Mouse (Mus musculus): ENCODE data around the gene Hpgds. TPM values are rescaled to one million over a fixed set of nuclear protein-coding genes. Genes with fewer than 3 reads are reported as not detected.
A peak's percentile ranks its signal among the peaks of the same experiment; 100 is the strongest.

Hpgds gene
- polyA plus RNA-seq, 1 experiment: 1.2 TPM

DNA sequence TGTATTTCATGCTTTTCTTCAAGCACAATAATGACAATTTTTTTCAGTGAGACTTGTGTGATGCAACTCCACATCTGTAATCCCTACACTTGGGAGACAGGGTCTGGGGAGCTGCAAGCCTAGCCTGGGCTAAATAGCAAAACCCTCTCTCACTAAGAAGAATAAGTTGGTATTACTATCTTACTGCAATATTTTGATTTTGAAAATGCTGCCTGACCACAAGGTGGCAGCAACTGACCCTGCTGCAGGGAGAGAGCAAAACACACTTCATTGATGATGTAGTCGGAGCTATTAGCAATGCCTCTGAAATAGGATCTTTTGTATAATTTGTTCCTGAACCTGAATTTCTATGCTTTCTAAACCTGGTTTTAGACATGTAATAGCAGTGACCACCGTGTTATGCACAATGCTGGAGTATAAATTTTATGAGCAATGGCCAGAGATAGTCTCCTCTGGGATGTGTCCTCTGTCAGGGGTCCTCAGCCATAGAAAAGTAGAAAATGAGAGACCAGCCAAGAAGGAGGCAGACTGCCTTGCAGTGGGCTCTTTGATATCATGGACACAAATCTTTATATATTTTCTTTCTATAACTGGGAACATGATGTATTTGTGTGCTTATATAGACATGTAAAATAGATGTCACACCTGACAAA lies 18.5 kb downstream of the Hpgds start:
- Histone ChIP-seq H3K36me3 (ENCODE audit: control insufficient read depth, insufficient read depth, low read length) (no peaks in the 10 kb centered on the region; the same call in 1 of the 2 replicates), H3K27me3 (ENCODE audit: control insufficient read depth, insufficient read depth, low read length) (no peaks in the 10 kb centered on the region), H3K4me3 (ENCODE audit: low read depth, low read length) (no peak overlapping the region), H3K4me1 (ENCODE audit: control insufficient read depth, insufficient read depth, insufficient read length, low read length) (no peaks in the 10 kb centered on the region), H3K27ac (ENCODE audit: insufficient read depth, low read depth, low read length) (no peak overlapping the region)
- TF ChIP-seq POLR2A (IDR thresholded peaks at IDR 0.05; ENCODE audit: low read depth, low read length): no peak
- peak; percentile 67; the same call in 1 of the 2 replicates for TF ChIP-seq CTCF (IDR thresholded peaks at IDR 0.05; ENCODE audit: extremely low read depth, insufficient read length, insufficient replicate concordance, low read depth, low read length)
- 21% methylated on average over 2 of the region's 2 CpGs for WGBS

DNA sequence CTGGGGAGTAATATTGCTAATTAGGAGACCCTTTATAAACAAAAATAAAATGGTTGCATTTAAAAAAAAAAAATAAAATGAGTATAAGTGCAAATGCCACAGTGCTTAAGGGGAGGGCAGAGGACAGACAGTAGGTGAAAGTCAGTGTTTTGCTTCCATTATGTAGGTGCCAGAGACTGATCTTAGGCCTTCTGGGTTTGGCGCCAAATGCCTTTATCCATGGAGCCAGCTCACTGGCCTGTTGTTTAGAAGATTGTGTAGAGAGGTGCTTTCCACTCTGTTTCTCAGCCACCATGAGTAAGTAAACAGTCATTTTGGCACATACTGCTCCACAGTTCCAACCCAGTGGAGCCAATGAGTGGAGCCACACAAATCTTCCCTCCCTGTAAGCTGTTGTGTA lies 27.2 kb downstream of the Hpgds start:
- Histone ChIP-seq H3K4me3 (ENCODE audit: low read depth, low read length) (no peak overlapping the region), H3K36me3 (ENCODE audit: control insufficient read depth, insufficient read depth, low read length) (peaks cover 18% of the 10 kb centered on the region), H3K27me3 (ENCODE audit: control insufficient read depth, insufficient read depth, low read length) (no peaks in the 10 kb centered on the region), H3K27ac (ENCODE audit: insufficient read depth, low read depth, low read length) (no peak overlapping the region), H3K4me1 (ENCODE audit: control insufficient read depth, insufficient read depth, insufficient read length, low read length) (no peaks in the 10 kb centered on the region; the same call in 1 of the 2 replicates)
- TF ChIP-seq CTCF (IDR thresholded peaks at IDR 0.05; ENCODE audit: extremely low read depth, insufficient read length, insufficient replicate concordance, low read depth, low read length) (no peak), POLR2A (IDR thresholded peaks at IDR 0.05; ENCODE audit: low read depth, low read length) (no peak)
- 86% methylated on average over 1 of the region's 1 CpGs for WGBS

DNA sequence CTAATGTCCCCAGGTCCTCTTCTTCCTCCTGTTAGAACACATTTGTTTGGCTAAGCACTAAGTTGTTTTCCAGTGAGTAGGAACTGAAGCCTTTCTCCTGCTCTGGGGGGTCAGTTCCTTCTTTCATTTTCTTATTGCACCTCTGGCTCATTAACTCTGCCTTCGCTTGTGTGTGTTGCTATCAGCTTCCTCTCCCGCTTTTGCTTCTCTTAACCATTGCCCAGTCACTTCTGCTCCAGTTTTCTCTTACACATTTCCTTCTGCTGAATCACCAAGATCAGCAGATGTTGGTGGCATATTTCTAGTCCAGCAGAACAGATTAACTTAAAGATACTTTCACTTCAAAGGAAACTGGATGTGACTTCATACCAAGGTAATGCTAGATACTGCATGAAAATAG lies 29.8 kb downstream of the Hpgds start:
- Histone ChIP-seq H3K4me1 (ENCODE audit: control insufficient read depth, insufficient read depth, insufficient read length, low read length) (no peaks in the 10 kb centered on the region; the same call in 1 of the 2 replicates), H3K36me3 (ENCODE audit: control insufficient read depth, insufficient read depth, low read length) (peaks cover 25% of the 10 kb centered on the region), H3K27ac (ENCODE audit: insufficient read depth, low read depth, low read length) (no peak overlapping the region), H3K4me3 (ENCODE audit: low read depth, low read length) (no peak overlapping the region), H3K27me3 (ENCODE audit: control insufficient read depth, insufficient read depth, low read length) (no peaks in the 10 kb centered on the region)
- whole genome bisulfite sequencing: 76% methylated on average over 2 of the region's 2 CpGs
- TF ChIP-seq POLR2A (IDR thresholded peaks at IDR 0.05; ENCODE audit: low read depth, low read length) (no peak), CTCF (IDR thresholded peaks at IDR 0.05; ENCODE audit: extremely low read depth, insufficient read length, insufficient replicate concordance, low read depth, low read length) (no peak)

- no peak for TF ChIP-seq CTCF (IDR thresholded peaks at IDR 0.05; ENCODE audit: extremely low read depth, insufficient read length, insufficient replicate concordance, low read depth, low read length)
- TF ChIP-seq POLR2A (IDR thresholded peaks at IDR 0.05; ENCODE audit: low read depth, low read length): no peak
- Histone ChIP-seq H3K27me3 (ENCODE audit: control insufficient read depth, insufficient read depth, low read length) (no peaks in the 10 kb centered on the region), H3K27ac (ENCODE audit: insufficient read depth, low read depth, low read length) (no peak overlapping the region), H3K4me3 (ENCODE audit: low read depth, low read length) (no peak overlapping the region), H3K4me1 (ENCODE audit: control insufficient read depth, insufficient read depth, insufficient read length, low read length) (no peaks in the 10 kb centered on the region), H3K36me3 (ENCODE audit: control insufficient read depth, insufficient read depth, low read length) (peaks cover 26% of the 10 kb centered on the region)
- 75% methylated on average over 1 of the region's 1 CpGs for WGBS
These were observed 65.6 kb downstream of the Hpgds start for GRCm38 (mm10) chr6:65079139-65079538.

- Histone ChIP-seq H3K4me3 (ENCODE audit: low read depth, low read length) (no peak overlapping the region), H3K27ac (ENCODE audit: insufficient read depth, low read depth, low read length) (no peak overlapping the region), H3K27me3 (ENCODE audit: control insufficient read depth, insufficient read depth, low read length) (no peaks in the 10 kb centered on the region), H3K4me1 (ENCODE audit: control insufficient read depth, insufficient read depth, insufficient read length, low read length) (no peaks in the 10 kb centered on the region), H3K36me3 (ENCODE audit: control insufficient read depth, insufficient read depth, low read length) (peaks cover 48% of the 10 kb centered on the region)
- WGBS: 81% methylated on average over 2 of the region's 2 CpGs
- TF ChIP-seq POLR2A (IDR thresholded peaks at IDR 0.05; ENCODE audit: low read depth, low read length) (no peak), CTCF (IDR thresholded peaks at IDR 0.05; ENCODE audit: extremely low read depth, insufficient read length, insufficient replicate concordance, low read depth, low read length) (no peak)
These were observed 69.5 kb downstream of the Hpgds start for GRCm38 (mm10) chr6:65075201-65075600.

Other genes with a start within 250 kb of the Hpgds start
- 1.8 and 3.9 TPM in 2 replicates for gene Smarcad1, start 102.3 kb downstream of the Hpgds start, polyA plus RNA-seq (2012; rRNA removed)
- not detected in 2 replicates for gene C130060K24Rik, start 236.2 kb upstream of the Hpgds start, polyA plus RNA-seq (2012; rRNA removed)

Measured in small intestine, adult 2 months (tissue).